8 mouse cellular contexts compared by ENCODE assay signal in genomic region chr11:75254252-75254912, GRCm38 (mm10).
DNase-seq lines count a peak whose midpoint lies in the region; ATAC-seq and TF ChIP-seq lines count a peak whose summit lies in the region.

No protein-coding gene starts in this region.

- H3K4me3 ChIP-seq in hindbrain, embryonic 15.5 days, result no peak overlapping the region
- H3K4me3 ChIP-seq in hindbrain, embryonic 11.5 days (ENCODE audit: low read depth, low read length), result no peak overlapping the region
- H3K4me3 ChIP-seq in kidney, embryonic 16.5 days (ENCODE audit: low read length), result no peak overlapping the region
- H3K4me3 ChIP-seq in lung, postnatal 0 days (ENCODE audit: low read depth, low read length), result no peak overlapping the region
- no peak overlapping the region for H3K4me3 ChIP-seq in stomach, embryonic 16.5 days (replicated peaks; ENCODE audit: low read length)

- H3K4me1 ChIP-seq in hindbrain, embryonic 15.5 days (replicated peaks), result no peaks in the 10 kb centered on the region
- H3K4me1 ChIP-seq in hindbrain, embryonic 11.5 days (replicated peaks; ENCODE audit: control insufficient read depth, insufficient read depth, low read length), result no peaks in the 10 kb centered on the region
- H3K4me1 ChIP-seq in kidney, embryonic 16.5 days (ENCODE audit: insufficient read depth, low read length), result peaks cover 14% of the 10 kb centered on the region
- peaks cover 5% of the 10 kb centered on the region; the same call in 1 of the 2 replicates for H3K4me1 ChIP-seq in lung, postnatal 0 days (ENCODE audit: insufficient read depth, low read depth, low read length)
- peaks cover 9% of the 10 kb centered on the region for H3K4me1 ChIP-seq in stomach, embryonic 16.5 days (ENCODE audit: control insufficient read depth, insufficient read depth, low read length)

- H3K36me3 ChIP-seq in hindbrain, embryonic 15.5 days, result no peaks in the 10 kb centered on the region
- H3K36me3 ChIP-seq in hindbrain, embryonic 11.5 days (ENCODE audit: control insufficient read depth, insufficient read depth, low read length), result no peaks in the 10 kb centered on the region
- no peaks in the 10 kb centered on the region for H3K36me3 ChIP-seq in kidney, embryonic 16.5 days (ENCODE audit: insufficient read depth, low read length)
- no peaks in the 10 kb centered on the region for H3K36me3 ChIP-seq in lung, postnatal 0 days (ENCODE audit: insufficient read depth, low read length)
- H3K36me3 ChIP-seq in stomach, embryonic 16.5 days (ENCODE audit: control insufficient read depth, insufficient read depth, low read length), result no peaks in the 10 kb centered on the region

- TF ChIP-seq CTCF in lung, postnatal 0 days (IDR thresholded peaks at IDR 0.05), result peak; percentile 51

- TF ChIP-seq EP300 in lung, postnatal 0 days (IDR thresholded peaks at IDR 0.05), result no peak

- no peak for ATAC-seq in hindbrain, embryonic 15.5 days (ENCODE audit: low FRiP score, low read depth)
- ATAC-seq in hindbrain, embryonic 11.5 days (ENCODE audit: low FRiP score), result no peak
- peak; percentile 81 for ATAC-seq in granulocyte monocyte progenitor cell, adult 5-6 weeks (replicated peaks; ENCODE audit: poor library complexity, severe bottlenecking)
- no peak; the same call in 1 of the 2 replicates for ATAC-seq in kidney, embryonic 16.5 days (ENCODE audit: low FRiP score, low TSS enrichment)
- peak; percentile 83 for ATAC-seq in lung, postnatal 0 days
- 0 out of 2 replicates have a peak, but pooled peaks have one; percentile 30 for ATAC-seq in stomach, embryonic 16.5 days (ENCODE audit: insufficient read depth, low FRiP score)

- H3K27me3 ChIP-seq in hindbrain, embryonic 15.5 days, result no peaks in the 10 kb centered on the region
- no peaks in the 10 kb centered on the region for H3K27me3 ChIP-seq in hindbrain, embryonic 11.5 days (ENCODE audit: control insufficient read depth, insufficient read depth, low read length)
- H3K27me3 ChIP-seq in kidney, embryonic 16.5 days (ENCODE audit: insufficient read depth, low read length), result no peaks in the 10 kb centered on the region
- no peaks in the 10 kb centered on the region for H3K27me3 ChIP-seq in lung, postnatal 0 days (replicated peaks; ENCODE audit: insufficient read depth, low read length)
- no peaks in the 10 kb centered on the region for H3K27me3 ChIP-seq in stomach, embryonic 16.5 days (ENCODE audit: control insufficient read depth, insufficient read depth, low read length)

- H3K9me3 ChIP-seq in hindbrain, embryonic 15.5 days, result no peaks in the 10 kb centered on the region
- no peaks in the 10 kb centered on the region for H3K9me3 ChIP-seq in hindbrain, embryonic 11.5 days (ENCODE audit: control insufficient read depth, low read length)
- H3K9me3 ChIP-seq in kidney, embryonic 16.5 days (ENCODE audit: low read length), result no peaks in the 10 kb centered on the region
- H3K9me3 ChIP-seq in lung, postnatal 0 days (ENCODE audit: low read length), result no peaks in the 10 kb centered on the region
- H3K9me3 ChIP-seq in stomach, embryonic 16.5 days (replicated peaks; ENCODE audit: control insufficient read depth, low read length), result no peaks in the 10 kb centered on the region

- H3K4me2 ChIP-seq in hindbrain, embryonic 15.5 days, result no peak overlapping the region
- no peak overlapping the region for H3K4me2 ChIP-seq in hindbrain, embryonic 11.5 days (replicated peaks; ENCODE audit: low read depth, low read length)
- no peak overlapping the region for H3K4me2 ChIP-seq in kidney, embryonic 16.5 days (replicated peaks; ENCODE audit: low read depth, low read length)
- H3K4me2 ChIP-seq in lung, postnatal 0 days (replicated peaks; ENCODE audit: low read depth, low read length), result 0 out of 2 replicates have a peak overlapping the region, but pooled peaks have one; percentile 1
- H3K4me2 ChIP-seq in stomach, embryonic 16.5 days (ENCODE audit: low read depth, low read length), result peak overlapping the region; percentile 8; the same call in 1 of the 2 replicates

- WGBS in hindbrain, embryonic 15.5 days, result 73% methylated on average over 13 of the region's 13 CpGs
- 70% methylated on average over 13 of the region's 13 CpGs for WGBS in hindbrain, embryonic 11.5 days
- WGBS in kidney, embryonic 16.5 days, result 57% methylated on average over 13 of the region's 13 CpGs
- 45% methylated on average over 13 of the region's 13 CpGs for WGBS in lung, postnatal 0 days
- WGBS in stomach, embryonic 16.5 days, result 41% methylated on average over 13 of the region's 13 CpGs

- no peak overlapping the region for H3K9ac ChIP-seq in hindbrain, embryonic 15.5 days
- H3K9ac ChIP-seq in hindbrain, embryonic 11.5 days (ENCODE audit: low read depth, low read length), result no peak overlapping the region
- no peak overlapping the region for H3K9ac ChIP-seq in kidney, embryonic 16.5 days (replicated peaks; ENCODE audit: low read length)
- no peak overlapping the region for H3K9ac ChIP-seq in lung, postnatal 0 days (replicated peaks; ENCODE audit: low read depth)
- H3K9ac ChIP-seq in stomach, embryonic 16.5 days (ENCODE audit: low read length), result no peak overlapping the region; the same call in 1 of the 2 replicates

- 0 out of 2 replicates have a peak overlapping the region, but pooled peaks have one; percentile 11 for H3K27ac ChIP-seq in hindbrain, embryonic 15.5 days (replicated peaks)
- H3K27ac ChIP-seq in hindbrain, embryonic 11.5 days (ENCODE audit: low read depth, low read length), result no peak overlapping the region
- peak overlapping the region; percentile 50 for H3K27ac ChIP-seq in kidney, embryonic 16.5 days (ENCODE audit: low read length)
- H3K27ac ChIP-seq in lung, postnatal 0 days (ENCODE audit: low read length), result no peak overlapping the region
- H3K27ac ChIP-seq in stomach, embryonic 16.5 days (ENCODE audit: low read length), result no peak overlapping the region; the same call in 1 of the 2 replicates

- DNase-seq in hindbrain, embryonic 11.5 days (ENCODE audit: low spot score), result no peak
- DNase-seq in adrenal gland, postnatal 25 days, result peak; percentile 60
- DNase-seq in lung, postnatal 0 days (ENCODE audit: low spot score), result peak; percentile 74
- DNase-seq in MN1 (ENCODE audit: low spot score), result no peak

Comparison
In these comparisons a context has a peak if more than half of its experiments do, and no peak if none do; other contexts are left out.
1. H3K27ac ChIP-seq: peak in hindbrain, embryonic 15.5 days (single experiment) and kidney, embryonic 16.5 days (single experiment); none in hindbrain, embryonic 11.5 days (single experiment), lung, postnatal 0 days (single experiment) and stomach, embryonic 16.5 days (single experiment).
2. ATAC-seq: peak in granulocyte monocyte progenitor cell, adult 5-6 weeks (single experiment), lung, postnatal 0 days (single experiment) and stomach, embryonic 16.5 days (single experiment); none in hindbrain, embryonic 15.5 days (single experiment), hindbrain, embryonic 11.5 days (single experiment) and kidney, embryonic 16.5 days (single experiment).
3. H3K4me2 ChIP-seq: peak in lung, postnatal 0 days (single experiment) and stomach, embryonic 16.5 days (single experiment); none in hindbrain, embryonic 15.5 days (single experiment), hindbrain, embryonic 11.5 days (single experiment) and kidney, embryonic 16.5 days (single experiment).
4. DNase-seq: peak in adrenal gland, postnatal 25 days (single experiment) and lung, postnatal 0 days (single experiment); none in hindbrain, embryonic 11.5 days (single experiment) and MN1 (single experiment).